Mouse (Mus musculus): ENCODE measurements at regions not wholly inside any gene's neighbourhood (a gene's known extent, or its start where the extent isn't known, plus 50 kb on each side); places are given as distances from the start of the nearest gene placed in this dataset.

DNA sequence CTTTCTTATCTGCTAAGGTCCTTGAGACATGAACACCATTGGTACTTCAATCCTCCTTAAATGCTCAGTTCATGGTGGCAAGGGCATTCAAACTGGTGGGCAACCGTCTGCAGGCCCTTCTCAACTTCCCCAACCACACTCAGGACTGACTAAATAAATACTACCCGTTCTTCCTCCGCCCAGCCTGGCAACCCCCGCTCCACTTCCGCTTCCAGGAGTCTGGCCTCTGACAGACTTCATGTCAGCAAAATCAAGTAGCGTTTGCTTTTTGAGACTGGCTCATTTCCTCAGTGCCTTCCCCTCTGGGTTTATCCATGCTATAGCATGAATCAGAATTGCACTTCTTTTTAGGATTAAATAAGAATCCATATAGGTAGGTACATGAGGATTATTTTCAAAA, 103.3 kb upstream of the Zfp648 start:
- H3K36me3 ChIP-seq (ENCODE audit: control insufficient read depth, insufficient read depth, low read length): no peaks in the 10 kb centered on the region
- TF ChIP-seq CTCF (IDR thresholded peaks at IDR 0.05; ENCODE audit: borderline replicate concordance, control insufficient read depth, extremely low read depth, insufficient read depth, low read length, poor library complexity) (no peak), POLR2A (IDR thresholded peaks at IDR 0.05; ENCODE audit: control insufficient read depth, extremely low read depth, insufficient read depth, low read length, poor library complexity) (no peak)
- H3K27me3 ChIP-seq (ENCODE audit: control insufficient read depth, insufficient read depth, low read length): no peaks in the 10 kb centered on the region
- WGBS: 22% methylated on average over 6 of the region's 6 CpGs
- 0 out of 2 replicates have a peak, but pooled peaks cover 2% of the 10 kb centered on the region for H3K4me1 ChIP-seq (replicated peaks; ENCODE audit: control insufficient read depth, insufficient read depth, low read length)
- peak; percentile 13 for DNase-seq
- H3K4me3 ChIP-seq (ENCODE audit: control insufficient read depth, insufficient read depth, low read length): no peak overlapping the region
- H3K27ac ChIP-seq (ENCODE audit: control insufficient read depth, insufficient read depth, low read length): no peak overlapping the region

DNA sequence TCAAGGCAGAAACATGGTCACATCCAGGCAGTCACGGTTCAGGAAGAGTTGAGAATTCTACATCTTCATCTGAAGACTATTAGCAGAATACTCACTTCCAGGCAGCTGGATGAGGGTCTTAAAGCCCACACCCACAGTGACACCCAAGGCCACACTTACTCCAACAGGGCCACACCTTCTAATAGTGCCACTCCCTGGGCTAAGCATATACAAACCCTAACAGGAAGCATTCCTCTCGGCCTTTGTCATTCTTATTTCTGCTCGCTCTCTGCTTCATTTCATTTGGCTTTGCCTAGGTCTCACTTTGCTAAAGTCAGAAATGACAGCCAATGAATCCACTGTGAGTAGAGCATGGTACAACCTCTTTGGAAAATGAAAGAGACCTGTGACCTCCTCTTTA, 100.4 kb upstream of the Zfp648 start:
- 96% methylated on average over 3 of the region's 3 CpGs for WGBS
- Histone ChIP-seq H3K27me3 (ENCODE audit: control insufficient read depth, insufficient read depth, low read length) (no peaks in the 10 kb centered on the region), H3K27ac (ENCODE audit: control insufficient read depth, insufficient read depth, low read length) (no peak overlapping the region), H3K4me1 (replicated peaks; ENCODE audit: control insufficient read depth, insufficient read depth, low read length) (peaks cover 6% of the 10 kb centered on the region; the same call in 1 of the 2 replicates), H3K4me3 (ENCODE audit: control insufficient read depth, insufficient read depth, low read length) (no peak overlapping the region), H3K36me3 (ENCODE audit: control insufficient read depth, insufficient read depth, low read length) (no peaks in the 10 kb centered on the region)
- DNase-seq: no peak
- no peak for TF ChIP-seq POLR2A (IDR thresholded peaks at IDR 0.05; ENCODE audit: control insufficient read depth, extremely low read depth, insufficient read depth, low read length, poor library complexity)
- TF ChIP-seq CTCF (IDR thresholded peaks at IDR 0.05; ENCODE audit: borderline replicate concordance, control insufficient read depth, extremely low read depth, insufficient read depth, low read length, poor library complexity): no peak

DNA sequence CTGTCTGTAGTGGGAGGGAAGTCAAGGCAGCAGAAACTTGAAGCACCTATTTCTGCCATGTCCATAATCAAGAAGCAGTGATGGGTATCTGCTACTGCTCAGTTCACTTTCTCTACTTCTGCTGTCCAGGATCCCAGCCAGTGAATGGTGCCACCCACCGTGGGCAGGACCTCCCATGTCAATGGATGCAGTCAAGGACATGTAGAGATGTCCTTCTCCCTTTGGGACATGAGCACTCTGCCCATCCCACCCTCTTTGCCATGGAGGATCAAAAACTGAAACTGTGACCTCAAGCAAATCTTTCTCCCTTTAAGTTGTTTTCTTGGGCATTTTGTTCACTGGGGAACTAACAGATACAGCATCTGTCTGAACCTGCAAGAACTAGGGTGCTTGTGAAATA, 99.6 kb upstream of the Zfp648 start:
- Histone ChIP-seq H3K4me1 (replicated peaks; ENCODE audit: control insufficient read depth, insufficient read depth, low read length) (peaks cover 6% of the 10 kb centered on the region; the same call in 1 of the 2 replicates), H3K4me3 (ENCODE audit: control insufficient read depth, insufficient read depth, low read length) (no peak overlapping the region), H3K36me3 (ENCODE audit: control insufficient read depth, insufficient read depth, low read length) (no peaks in the 10 kb centered on the region), H3K27ac (ENCODE audit: control insufficient read depth, insufficient read depth, low read length) (no peak overlapping the region), H3K27me3 (ENCODE audit: control insufficient read depth, insufficient read depth, low read length) (no peaks in the 10 kb centered on the region)
- 91% methylated on average over 1 of the region's 1 CpGs for WGBS
- no peak for DNase-seq
- TF ChIP-seq CTCF (IDR thresholded peaks at IDR 0.05; ENCODE audit: borderline replicate concordance, control insufficient read depth, extremely low read depth, insufficient read depth, low read length, poor library complexity) (no peak), POLR2A (IDR thresholded peaks at IDR 0.05; ENCODE audit: control insufficient read depth, extremely low read depth, insufficient read depth, low read length, poor library complexity) (no peak)

DNA sequence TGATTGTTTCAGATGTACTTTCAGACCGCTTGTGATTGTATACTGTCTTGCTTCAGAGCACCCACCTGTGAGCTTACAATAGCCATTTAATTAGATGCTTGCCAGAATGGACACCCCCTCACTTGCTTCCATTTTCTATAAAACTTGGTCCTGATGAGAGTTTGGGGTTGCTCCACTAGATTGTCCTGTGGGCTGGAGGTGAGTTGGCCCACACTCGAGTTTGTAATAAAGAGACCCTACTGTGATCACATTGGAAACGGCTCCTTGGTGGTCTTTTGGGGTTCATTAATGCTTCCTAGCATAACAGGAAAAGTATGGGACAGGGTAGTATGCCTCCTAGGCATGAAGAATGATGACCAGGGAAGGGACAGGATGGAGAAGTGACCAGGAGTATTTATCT, 98.8 kb upstream of the Zfp648 start:
- no peak for DNase-seq
- 92% methylated on average over 3 of the region's 3 CpGs for WGBS
- Histone ChIP-seq H3K4me3 (ENCODE audit: control insufficient read depth, insufficient read depth, low read length) (no peak overlapping the region), H3K27ac (ENCODE audit: control insufficient read depth, insufficient read depth, low read length) (no peak overlapping the region), H3K36me3 (ENCODE audit: control insufficient read depth, insufficient read depth, low read length) (no peaks in the 10 kb centered on the region), H3K27me3 (ENCODE audit: control insufficient read depth, insufficient read depth, low read length) (no peaks in the 10 kb centered on the region), H3K4me1 (replicated peaks; ENCODE audit: control insufficient read depth, insufficient read depth, low read length) (peaks cover 6% of the 10 kb centered on the region; the same call in 1 of the 2 replicates)
- TF ChIP-seq CTCF (IDR thresholded peaks at IDR 0.05; ENCODE audit: borderline replicate concordance, control insufficient read depth, extremely low read depth, insufficient read depth, low read length, poor library complexity) (no peak), POLR2A (IDR thresholded peaks at IDR 0.05; ENCODE audit: control insufficient read depth, extremely low read depth, insufficient read depth, low read length, poor library complexity) (no peak)

DNA sequence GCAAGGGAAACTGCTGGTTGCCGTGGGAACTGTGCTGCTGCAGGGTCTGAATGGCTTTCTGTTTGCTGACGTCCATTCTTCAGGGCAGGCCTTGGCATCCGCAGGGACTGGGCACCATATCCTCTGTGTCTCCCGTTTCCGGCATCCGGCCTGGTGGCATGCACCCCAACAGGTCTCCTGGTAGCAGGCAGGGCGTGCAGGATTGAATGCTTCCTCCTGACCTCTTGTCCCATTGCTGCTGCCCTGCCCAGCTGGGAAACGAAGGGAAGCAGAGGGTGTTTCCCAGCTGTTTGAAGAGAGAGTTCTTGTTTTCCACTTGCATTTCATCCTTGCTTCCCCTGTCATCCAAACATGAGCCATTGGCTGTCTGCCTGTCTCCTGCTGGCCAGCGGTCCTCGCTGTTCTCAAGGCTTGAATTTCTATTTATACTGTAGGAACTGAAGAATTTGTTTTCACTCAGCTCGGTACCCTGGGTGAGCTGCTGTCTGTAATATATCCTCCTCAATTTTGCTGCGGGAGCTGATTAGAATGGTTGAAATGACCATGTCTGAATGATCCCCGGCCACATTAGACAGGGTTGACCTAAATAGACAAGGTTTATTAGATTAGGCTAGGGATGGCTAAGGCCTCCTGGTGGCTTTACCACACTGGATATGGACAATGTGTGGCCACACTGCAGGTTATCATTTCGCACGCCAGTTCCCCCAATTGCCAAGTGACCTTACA, 98.0 kb upstream of the Zfp648 start:
- H3K27me3 ChIP-seq (ENCODE audit: control insufficient read depth, insufficient read depth, low read length): no peaks in the 10 kb centered on the region
- no peak for TF ChIP-seq POLR2A (IDR thresholded peaks at IDR 0.05; ENCODE audit: control insufficient read depth, extremely low read depth, insufficient read depth, low read length, poor library complexity)
- no peak for TF ChIP-seq CTCF (IDR thresholded peaks at IDR 0.05; ENCODE audit: borderline replicate concordance, control insufficient read depth, extremely low read depth, insufficient read depth, low read length, poor library complexity)
- H3K4me3 ChIP-seq (ENCODE audit: control insufficient read depth, insufficient read depth, low read length): no peak overlapping the region
- peaks cover 6% of the 10 kb centered on the region; the same call in 1 of the 2 replicates for H3K4me1 ChIP-seq (replicated peaks; ENCODE audit: control insufficient read depth, insufficient read depth, low read length)
- no peak overlapping the region for H3K27ac ChIP-seq (ENCODE audit: control insufficient read depth, insufficient read depth, low read length)
- DNase-seq: no peak
- no peaks in the 10 kb centered on the region for H3K36me3 ChIP-seq (ENCODE audit: control insufficient read depth, insufficient read depth, low read length)
- 88% methylated on average over 15 of the region's 15 CpGs for WGBS

DNA sequence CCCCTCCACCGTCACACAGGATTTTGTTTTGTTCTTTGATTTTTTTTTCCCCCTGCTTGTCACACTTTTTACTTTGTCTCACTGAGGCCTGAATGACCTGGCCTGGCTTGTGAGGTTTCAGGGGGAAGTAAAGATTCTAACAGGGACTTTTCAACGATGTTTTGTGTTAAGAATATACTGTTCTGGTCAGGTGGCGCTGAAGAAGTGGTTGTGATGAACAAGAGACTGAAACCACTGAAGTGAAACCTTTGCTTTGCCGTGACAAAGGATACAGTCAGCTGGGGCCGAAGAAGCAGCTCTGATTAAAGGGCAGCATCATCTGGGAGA, 97.4 kb upstream of the Zfp648 start:
- no peaks in the 10 kb centered on the region for H3K36me3 ChIP-seq (ENCODE audit: control insufficient read depth, insufficient read depth, low read length)
- H3K4me1 ChIP-seq (replicated peaks; ENCODE audit: control insufficient read depth, insufficient read depth, low read length): peaks cover 3% of the 10 kb centered on the region; the same call in 1 of the 2 replicates
- TF ChIP-seq CTCF (IDR thresholded peaks at IDR 0.05; ENCODE audit: borderline replicate concordance, control insufficient read depth, extremely low read depth, insufficient read depth, low read length, poor library complexity): no peak
- no peak for TF ChIP-seq POLR2A (IDR thresholded peaks at IDR 0.05; ENCODE audit: control insufficient read depth, extremely low read depth, insufficient read depth, low read length, poor library complexity)
- DNase-seq: no peak
- no peak overlapping the region for H3K27ac ChIP-seq (ENCODE audit: control insufficient read depth, insufficient read depth, low read length)
- 82% methylated on average over 5 of the region's 5 CpGs for WGBS
- H3K4me3 ChIP-seq (ENCODE audit: control insufficient read depth, insufficient read depth, low read length): no peak overlapping the region
- no peaks in the 10 kb centered on the region for H3K27me3 ChIP-seq (ENCODE audit: control insufficient read depth, insufficient read depth, low read length)

All from thymus, adult 2 months (tissue).